Mouse (Mus musculus) embryonic fibroblast, embryonic 13.5 days (primary cell): ENCODE data around the gene Ctnnal1.

Source experiments
- CTCF ChIP-seq: IDR thresholded peaks from 2 replicates; pipeline ENCODE4 v1.5.1; 2011; ENCODE audit warnings: mild to moderate bottlenecking, control low read depth, low read length, moderate library complexity, borderline replicate concordance; ENCODE audit not compliant: insufficient read depth
- POLR2A ChIP-seq: IDR thresholded peaks from 2 replicates; pipeline ENCODE4 v1.6.1; 2011; ENCODE audit warnings: low read depth, mild to moderate bottlenecking, control low read depth, low read length, moderate library complexity

- TF ChIP-seq CTCF, result no peak
- no peak for TF ChIP-seq POLR2A
These were observed 40.8 kb downstream of the Ctnnal1 start for GRCm38 (mm10) chr4:56824231-56824630.
